Mouse (Mus musculus): ENCODE measurements around the gene Nkiras2.
"Not testable (repeated sequence)": the region's sequence is repeated elsewhere in the genome, so short reads cannot be mapped to it uniquely, and the experiment has no call there.

Gene Nkiras2

GRCm38 (mm10) chr11:100618761-100619484 lies at the start of gene Nkiras2:
Gene Nkiras2 (plus strand): TSS chr11:100619244.
- DNase-seq (ENCODE audit: low spot score), result peak; percentile 58

GRCm38 (mm10) chr11:100569789-100570188 lies 49.3 kb upstream of the Nkiras2 start:
- DNase-seq (ENCODE audit: low spot score), result no peak

- peak; percentile 75 for DNase-seq (ENCODE audit: low spot score)
These were observed 48.4 kb upstream of the Nkiras2 start for GRCm38 (mm10) chr11:100570430-100571201.

- no peak for DNase-seq (ENCODE audit: low spot score)
These were observed 47.9 kb upstream of the Nkiras2 start for GRCm38 (mm10) chr11:100571202-100571567.

DNA sequence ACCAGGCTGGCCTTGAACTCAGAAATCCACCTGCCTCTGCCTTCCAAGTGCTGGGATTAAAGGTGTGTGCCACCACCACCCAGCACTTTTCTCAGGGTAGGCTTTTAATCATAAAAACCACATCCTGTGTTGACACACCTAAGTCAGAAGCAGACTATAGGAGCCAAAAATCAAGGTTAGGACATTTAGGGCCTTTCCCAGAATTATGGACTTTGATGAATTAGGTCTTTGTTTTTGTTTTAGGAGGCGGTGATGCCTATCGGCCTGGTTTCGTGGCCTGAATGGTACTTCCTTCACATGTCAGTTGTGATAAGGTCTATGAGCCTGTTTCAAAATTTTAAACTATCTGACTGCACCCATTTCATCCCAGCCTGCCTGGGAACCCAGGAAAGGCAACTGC lies 44.9 kb upstream of the Nkiras2 start:
- DNase-seq (ENCODE audit: low spot score), result no peak

DNA sequence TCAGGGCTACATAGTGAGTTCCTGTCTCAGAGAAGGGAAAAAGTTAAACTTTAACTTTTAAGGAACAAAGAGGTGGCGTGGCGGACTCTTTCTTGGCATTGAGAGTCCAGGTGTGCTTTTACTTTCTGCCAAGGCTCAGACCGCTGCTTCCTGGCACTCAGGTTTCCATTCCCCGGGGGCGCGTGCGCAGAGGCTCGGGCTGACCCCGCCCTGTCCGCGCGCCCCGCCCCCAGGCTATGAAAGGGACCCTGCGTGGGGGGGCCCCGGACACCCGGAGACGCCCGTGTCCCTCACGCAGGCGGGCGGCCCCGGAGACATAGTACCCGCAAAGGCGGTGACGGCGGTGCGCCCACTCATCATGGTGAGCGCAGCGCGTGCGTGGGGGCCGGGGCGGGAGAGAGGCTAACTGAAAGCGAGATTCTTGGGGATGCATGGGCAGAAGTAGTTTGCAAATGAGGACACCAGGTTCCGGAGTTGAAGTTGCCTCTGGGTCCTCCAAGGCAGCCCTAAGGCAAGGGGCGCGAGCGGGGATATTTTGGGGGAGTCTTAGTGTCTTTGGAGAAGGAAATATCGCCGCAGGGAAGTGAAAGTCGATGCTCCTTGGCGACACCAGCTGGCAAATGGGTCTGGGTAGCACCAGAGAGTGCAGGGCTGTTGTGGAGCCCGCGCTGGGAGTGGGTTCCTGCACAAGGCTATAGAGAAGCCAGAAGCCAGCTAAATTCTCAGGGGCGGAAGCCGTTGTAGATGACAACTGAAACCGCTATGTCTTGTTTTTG lies 44.1 kb upstream of the Nkiras2 start, which contains the start of gene Cnp:
Gene Cnp, plus strand, starts transcription at position 197 of the 776 bp plus-strand sequence.
- DNase-seq (ENCODE audit: low spot score), result peak; percentile 85

DNA sequence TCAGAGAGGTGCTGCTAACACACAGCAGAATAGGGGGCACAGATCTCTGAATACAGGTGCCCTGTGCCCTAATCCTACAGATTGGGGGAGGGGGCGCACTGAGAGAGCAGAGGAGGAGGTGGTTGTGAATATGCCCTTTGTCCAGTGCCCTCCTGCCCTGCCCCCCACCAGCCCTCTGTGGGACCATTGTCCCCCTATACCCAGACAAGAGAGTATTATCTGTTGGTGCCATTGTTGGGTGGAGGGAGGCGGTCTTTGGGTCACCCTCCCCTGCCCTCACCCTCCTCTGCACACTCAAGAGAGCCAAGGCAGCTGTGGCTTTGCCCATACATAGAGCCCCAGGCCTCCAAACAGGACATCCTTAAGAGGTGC lies 43.6 kb upstream of the Nkiras2 start:
- no peak for DNase-seq (ENCODE audit: low spot score)

DNA sequence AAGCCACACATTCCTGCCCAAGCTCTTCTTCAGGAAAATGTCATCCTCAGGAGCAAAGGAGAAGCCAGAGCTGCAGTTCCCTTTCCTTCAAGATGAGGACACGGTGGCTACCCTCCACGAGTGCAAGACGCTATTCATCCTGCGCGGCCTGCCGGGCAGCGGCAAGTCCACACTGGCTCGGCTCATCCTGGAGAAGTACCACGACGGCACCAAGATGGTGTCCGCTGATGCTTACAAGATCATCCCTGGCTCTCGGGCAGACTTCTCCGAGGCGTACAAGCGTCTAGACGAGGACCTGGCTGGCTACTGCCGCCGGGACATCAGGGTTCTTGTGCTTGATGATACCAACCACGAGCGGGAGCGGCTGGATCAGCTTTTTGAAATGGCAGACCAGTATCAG lies 42.8 kb upstream of the Nkiras2 start:
- no peak for DNase-seq (ENCODE audit: low spot score)

DNA sequence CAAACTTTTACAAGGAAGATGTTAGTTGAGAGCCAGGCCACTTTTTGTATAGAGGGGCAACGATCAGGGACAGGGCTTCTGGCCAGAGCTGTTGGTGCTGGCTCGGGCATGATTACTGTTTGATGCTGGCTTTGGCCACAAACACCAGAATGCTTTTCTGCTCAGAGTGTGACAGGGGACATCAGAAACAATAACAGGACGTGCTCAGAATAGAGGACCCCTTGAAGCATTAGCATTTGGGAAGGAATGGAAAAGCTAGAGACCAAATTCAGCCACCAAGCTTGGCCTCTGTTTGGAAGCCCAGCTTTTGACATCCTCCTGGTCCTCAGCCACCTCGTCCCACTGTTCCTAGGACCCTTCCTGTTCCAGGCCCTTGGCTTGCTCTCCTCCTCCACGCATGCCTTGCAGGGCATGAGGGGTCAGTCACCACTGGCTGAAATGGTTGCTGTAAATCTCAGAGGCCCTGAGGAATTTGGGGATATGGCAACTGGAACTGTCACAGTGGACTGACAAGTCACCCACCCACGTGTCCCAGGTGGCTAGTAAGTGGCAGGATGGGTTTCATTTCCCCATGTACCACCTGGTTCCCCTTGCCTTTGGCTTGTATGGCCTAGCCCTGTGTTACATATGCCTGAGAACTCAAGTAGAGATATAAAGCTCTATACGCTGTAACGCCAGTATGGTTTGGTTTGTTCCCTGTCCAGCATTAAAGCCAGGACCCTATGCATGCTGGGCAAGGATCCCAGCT lies 41.0 kb upstream of the Nkiras2 start:
- no peak for DNase-seq (ENCODE audit: low spot score)

DNA sequence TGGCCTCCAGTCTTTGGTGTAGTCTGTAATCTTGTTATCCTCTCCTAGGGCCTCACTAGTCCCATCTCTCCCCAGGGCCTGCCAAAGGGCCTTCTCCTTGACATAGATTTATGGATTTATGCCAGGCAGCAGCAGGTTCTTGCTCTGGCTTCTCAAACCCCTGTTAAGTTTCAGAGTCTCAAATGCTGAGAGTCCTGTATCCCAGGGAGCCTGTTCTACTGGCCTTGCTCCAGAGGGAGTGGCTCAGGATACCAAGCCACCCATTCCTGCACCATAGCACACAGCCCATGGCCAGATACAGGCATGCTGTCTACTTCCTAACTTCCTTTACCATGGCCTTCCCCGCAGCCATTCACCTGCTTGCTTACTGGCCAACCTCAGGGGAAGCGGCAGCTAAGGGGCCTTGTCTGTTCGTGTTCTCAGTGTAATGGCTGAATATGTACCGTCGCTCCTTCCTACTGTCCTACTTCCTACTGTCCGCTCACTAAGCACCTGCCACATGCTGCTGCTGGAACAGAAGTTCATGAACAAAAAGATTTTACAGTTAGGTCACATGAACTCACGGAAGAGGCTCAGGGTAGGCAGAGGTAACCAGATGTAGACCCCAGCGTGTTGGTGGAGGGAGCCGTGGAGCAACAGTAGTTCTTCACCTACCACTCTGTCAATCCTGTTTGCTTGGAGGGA lies 39.8 kb upstream of the Nkiras2 start:
- DNase-seq (ENCODE audit: low spot score), result no peak

DNA sequence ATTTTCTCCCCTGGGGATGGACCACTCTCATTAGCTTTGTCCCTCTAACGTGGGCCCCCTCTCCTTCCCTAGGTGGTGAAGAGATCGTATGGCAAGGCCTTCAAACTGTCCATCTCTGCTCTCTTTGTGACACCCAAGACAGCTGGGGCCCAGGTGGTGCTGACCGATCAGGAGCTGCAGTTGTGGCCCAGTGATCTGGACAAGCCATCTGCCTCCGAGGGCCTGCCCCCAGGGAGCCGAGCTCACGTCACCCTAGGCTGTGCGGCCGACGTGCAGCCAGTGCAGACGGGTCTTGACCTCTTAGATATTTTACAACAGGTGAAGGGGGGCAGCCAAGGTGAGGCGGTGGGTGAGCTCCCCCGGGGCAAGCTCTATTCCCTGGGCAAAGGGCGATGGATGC lies 38.8 kb upstream of the Nkiras2 start:
- DNase-seq (ENCODE audit: low spot score), result no peak

DNA sequence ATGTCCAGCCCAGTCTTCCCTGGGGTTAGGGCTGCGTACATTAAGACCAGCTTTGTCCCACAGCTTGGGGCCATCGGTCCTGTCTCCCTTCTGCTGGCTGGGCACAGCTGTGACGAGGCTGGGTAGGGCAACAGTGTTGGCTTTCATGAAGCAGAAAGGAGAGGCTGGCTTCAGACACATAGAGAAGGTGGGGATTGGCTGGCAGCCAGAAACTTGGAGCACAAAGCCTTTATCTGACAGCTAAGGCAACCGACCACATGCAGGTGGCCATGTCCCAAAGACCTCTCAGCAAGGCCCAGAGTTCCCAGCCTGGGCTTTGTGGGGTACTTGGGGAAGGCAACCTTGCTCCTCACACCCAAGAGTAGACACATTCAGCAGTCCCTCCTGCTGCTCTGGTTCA lies 37.3 kb upstream of the Nkiras2 start:
- peak; percentile 32 for DNase-seq (ENCODE audit: low spot score)

GRCm38 (mm10) chr11:100582413-100582812 lies 36.6 kb upstream of the Nkiras2 start:
- not testable (repeated sequence) for DNase-seq (ENCODE audit: low spot score)

GRCm38 (mm10) chr11:100582836-100583235 lies 36.2 kb upstream of the Nkiras2 start:
- no peak for DNase-seq (ENCODE audit: low spot score)

- no peak for DNase-seq (ENCODE audit: low spot score)
These were observed 34.5 kb upstream of the Nkiras2 start for GRCm38 (mm10) chr11:100584561-100584961.

- no peak for DNase-seq (ENCODE audit: low spot score)
These were observed 33.9 kb upstream of the Nkiras2 start for GRCm38 (mm10) chr11:100585148-100585547.

DNA sequence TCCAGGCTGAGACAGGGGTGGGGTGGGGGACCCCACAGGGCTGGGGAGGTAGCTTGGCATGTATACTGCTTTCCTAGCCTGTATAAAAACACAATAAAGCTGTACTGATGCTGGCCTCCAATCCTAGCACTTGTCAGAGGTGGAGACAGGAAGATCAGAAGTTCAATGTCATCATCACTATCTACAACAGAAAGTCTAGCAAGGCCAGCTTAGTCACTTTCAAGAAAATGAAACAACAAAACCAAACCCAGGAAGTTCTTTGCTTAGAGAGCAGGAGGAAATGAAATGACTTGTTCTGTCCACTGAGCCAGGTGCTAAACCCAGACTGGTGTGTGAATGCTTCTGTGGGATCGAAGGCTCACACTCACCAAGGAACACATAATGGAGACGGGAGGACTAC lies 30.6 kb upstream of the Nkiras2 start:
- no peak for DNase-seq (ENCODE audit: low spot score)

- DNase-seq (ENCODE audit: low spot score), result no peak
These were observed 26.5 kb upstream of the Nkiras2 start for GRCm38 (mm10) chr11:100592346-100593046.

GRCm38 (mm10) chr11:100594608-100595007 lies 24.4 kb upstream of the Nkiras2 start:
- no peak for DNase-seq (ENCODE audit: low spot score)

DNA sequence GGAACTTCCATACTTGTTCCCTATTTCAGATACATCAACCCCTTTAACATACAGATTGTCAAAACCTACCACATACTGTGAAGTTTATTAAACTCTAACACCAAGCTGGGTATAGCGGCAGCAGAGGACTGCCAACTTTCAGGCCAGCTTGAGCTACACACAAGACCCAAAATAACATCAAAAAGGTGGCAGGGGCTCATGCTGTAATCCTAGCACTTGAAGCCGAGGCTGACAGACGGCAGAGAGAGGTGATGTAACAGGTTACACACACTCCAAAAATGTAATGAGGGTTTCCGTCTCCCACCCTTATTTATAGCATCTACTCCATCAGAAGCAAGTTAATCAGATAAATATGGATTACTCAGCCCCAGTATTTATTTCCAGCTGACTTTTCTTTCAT lies 23.5 kb upstream of the Nkiras2 start:
- DNase-seq (ENCODE audit: low spot score), result no peak

GRCm38 (mm10) chr11:100598074-100598473 lies 21.0 kb upstream of the Nkiras2 start:
- DNase-seq (ENCODE audit: low spot score), result no peak
